Mouse (Mus musculus): ENCODE results near the gene Tomm7. TPM values are rescaled to one million over a fixed set of nuclear protein-coding genes. Genes with fewer than 3 reads are reported as not detected.
"Not testable (repeated sequence)": the region's sequence is repeated elsewhere in the genome, so short reads cannot be mapped to it uniquely, and the experiment has no call there.

The Tomm7 gene
- total RNA-seq (2021), result 100 to 1,000 TPM; 108 to 109 TPM

DNA sequence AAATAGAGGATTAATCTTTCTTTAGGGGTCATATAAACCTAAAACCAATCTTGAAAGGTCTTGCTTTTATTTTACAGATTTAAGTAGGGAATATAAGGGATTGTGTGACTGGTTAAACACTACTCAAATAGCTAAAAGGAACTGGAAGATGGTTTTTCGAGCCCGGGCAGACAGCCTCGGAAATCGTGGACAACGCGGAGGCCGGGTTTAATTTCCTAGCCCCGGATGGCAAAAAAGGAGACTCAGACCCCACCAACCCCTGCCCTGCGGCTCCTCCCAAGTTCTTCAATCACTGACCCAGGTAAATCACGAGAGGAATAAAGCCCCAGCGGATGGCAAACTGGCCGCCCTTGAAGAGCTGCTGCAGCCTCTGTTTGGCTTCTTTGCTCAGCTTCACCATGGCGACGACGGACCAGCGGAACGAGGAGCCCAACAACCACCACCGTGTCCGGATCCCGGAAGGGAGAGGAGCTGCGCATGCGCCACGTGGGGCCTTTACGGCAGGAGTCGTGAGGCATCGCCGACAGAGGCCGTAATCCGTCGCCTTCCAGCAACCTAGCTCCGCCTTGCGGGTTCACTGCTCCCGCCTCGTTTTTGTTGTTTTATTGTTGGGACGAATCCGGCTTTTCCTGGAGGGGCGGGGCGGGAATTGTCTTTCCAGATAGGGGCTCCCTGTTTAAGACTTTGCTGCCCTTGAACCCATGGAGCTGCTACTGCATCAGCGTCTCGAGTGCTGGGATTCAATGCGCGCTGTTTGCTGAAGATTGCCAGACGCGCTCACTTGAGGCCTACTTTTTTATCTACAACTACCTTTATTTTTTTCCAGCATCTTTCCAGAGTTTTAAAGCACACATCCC, at the start of gene Tomm7:
Tomm7 (minus strand) TSS at position 488 of the 857 bp plus-strand sequence.
- intact Hi-C loops (cut with DNase I), result no loop called here
- peak; percentile 98 for DNase-seq

GRCm38 (mm10) chr5:23893156-23893863, 49.3 kb upstream of the Tomm7 start:
- intact Hi-C loops (cut with DNase I), result loop anchor here (5.0 kb wide), 2 partner anchors 64 to 139 kb away; partner anchors contain the start of gene Fam126a
- DNase-seq, result no peak

DNA sequence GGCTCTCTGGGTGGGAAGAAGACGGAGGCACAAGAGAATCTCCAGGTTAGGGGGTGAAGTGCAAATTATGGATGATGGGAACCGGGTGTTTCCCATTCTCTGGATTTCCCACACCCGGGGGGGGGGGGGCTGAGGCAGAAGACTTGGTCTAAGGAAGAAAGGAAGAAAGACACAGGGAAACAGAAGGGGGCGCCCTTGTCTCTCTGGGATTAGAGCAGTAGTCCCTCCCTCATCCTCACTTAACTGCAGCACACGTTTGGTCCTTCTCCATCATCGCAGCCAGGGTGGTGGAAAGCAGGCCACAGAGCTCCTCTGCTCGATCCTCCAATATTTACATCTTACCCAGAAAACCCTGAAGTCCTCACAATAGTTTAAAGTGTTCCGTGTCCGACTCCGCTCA, 46.8 kb upstream of the Tomm7 start:
- DNase-seq, result peak; percentile 82 to 89
- intact Hi-C loops (cut with DNase I), result loop anchor here (1.0 to 5.0 kb wide), 3 partner anchors 67 to 187 kb away; partner anchors contain the start of gene Fam126a

GRCm38 (mm10) chr5:23889461-23889860, 45.5 kb upstream of the Tomm7 start:
- intact Hi-C loops (cut with DNase I), result loop anchor here (5.0 kb wide), 1 partner anchor 37 kb away; no protein-coding TSS in a partner anchor
- DNase-seq, result no peak

- peak in 1 of 2 experiments; percentile 22 for DNase-seq
- intact Hi-C loops (cut with DNase I), result loop anchor here (5.0 kb wide), 1 partner anchor 35 kb away; no protein-coding TSS in a partner anchor
Observed at GRCm38 (mm10) chr5:23887111-23887510, 43.1 kb upstream of the Tomm7 start.

GRCm38 (mm10) chr5:23874457-23874856, 30.5 kb upstream of the Tomm7 start:
- intact Hi-C loops (cut with DNase I), result no loop called here
- peak; percentile 57 to 66 for DNase-seq

GRCm38 (mm10) chr5:23872586-23872985, 28.6 kb upstream of the Tomm7 start:
- intact Hi-C loops (cut with DNase I), result no loop called here
- no peak for DNase-seq

DNA sequence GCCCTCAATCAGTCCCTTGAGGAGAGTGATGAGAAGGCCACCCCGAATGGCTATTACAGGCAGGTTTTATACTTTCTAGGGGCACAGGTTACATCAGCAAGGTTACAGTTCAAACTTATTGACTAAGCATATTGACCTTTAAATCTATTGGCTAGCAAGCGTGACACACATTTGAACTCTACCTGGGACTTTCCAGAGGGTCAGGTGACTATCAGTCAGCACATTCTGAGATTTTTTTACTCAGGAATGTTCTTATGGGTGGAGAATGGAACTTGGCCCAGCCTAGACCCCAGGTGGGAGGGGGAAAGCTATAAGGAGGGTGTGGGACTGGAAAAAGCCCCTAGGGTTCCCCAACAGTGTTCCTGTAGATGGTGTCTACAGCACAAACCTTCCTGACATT, 27.4 kb upstream of the Tomm7 start:
- DNase-seq; intact Hi-C loops (cut with DNase I): not testable (repeated sequence)

DNA sequence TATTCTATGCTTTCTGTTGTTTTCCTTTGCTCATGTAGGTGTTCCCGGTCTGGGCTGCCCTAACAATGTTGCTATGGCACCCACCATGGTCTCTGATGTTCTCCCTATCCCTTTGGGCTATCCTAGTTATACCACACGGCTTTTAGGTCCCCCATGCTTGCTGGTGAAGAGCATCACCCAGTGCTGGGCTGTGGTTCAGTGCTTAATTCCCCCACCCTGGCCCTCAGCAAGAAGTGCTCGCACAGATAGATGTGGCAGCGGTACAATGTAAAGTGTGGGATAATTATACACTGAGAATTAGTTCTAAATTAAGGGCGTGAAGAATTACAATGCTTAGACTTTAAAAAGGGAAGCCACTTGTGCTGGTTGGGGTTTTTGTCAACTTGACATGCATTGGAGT, 22.0 kb upstream of the Tomm7 start:
- DNase-seq, result no peak
- intact Hi-C loops (cut with DNase I), result no loop called here

GRCm38 (mm10) chr5:23864054-23864965, 20.3 kb upstream of the Tomm7 start:
- DNase-seq, result peak in 1 of 2 experiments; percentile 8
- intact Hi-C loops (cut with DNase I), result no loop called here

GRCm38 (mm10) chr5:23863166-23864053, 19.4 kb upstream of the Tomm7 start:
- intact Hi-C loops (cut with DNase I), result no loop called here
- peak; percentile 33 to 36 for DNase-seq

GRCm38 (mm10) chr5:23862291-23862690, 18.3 kb upstream of the Tomm7 start:
- peak; percentile 87 to 88 for DNase-seq
- intact Hi-C loops (cut with DNase I), result no loop called here

GRCm38 (mm10) chr5:23861721-23862120, 17.8 kb upstream of the Tomm7 start:
- no peak for DNase-seq
- intact Hi-C loops (cut with DNase I), result no loop called here

- intact Hi-C loops (cut with DNase I), result no loop called here
- no peak for DNase-seq
Observed at GRCm38 (mm10) chr5:23859896-23860295, 15.9 kb upstream of the Tomm7 start.

DNA sequence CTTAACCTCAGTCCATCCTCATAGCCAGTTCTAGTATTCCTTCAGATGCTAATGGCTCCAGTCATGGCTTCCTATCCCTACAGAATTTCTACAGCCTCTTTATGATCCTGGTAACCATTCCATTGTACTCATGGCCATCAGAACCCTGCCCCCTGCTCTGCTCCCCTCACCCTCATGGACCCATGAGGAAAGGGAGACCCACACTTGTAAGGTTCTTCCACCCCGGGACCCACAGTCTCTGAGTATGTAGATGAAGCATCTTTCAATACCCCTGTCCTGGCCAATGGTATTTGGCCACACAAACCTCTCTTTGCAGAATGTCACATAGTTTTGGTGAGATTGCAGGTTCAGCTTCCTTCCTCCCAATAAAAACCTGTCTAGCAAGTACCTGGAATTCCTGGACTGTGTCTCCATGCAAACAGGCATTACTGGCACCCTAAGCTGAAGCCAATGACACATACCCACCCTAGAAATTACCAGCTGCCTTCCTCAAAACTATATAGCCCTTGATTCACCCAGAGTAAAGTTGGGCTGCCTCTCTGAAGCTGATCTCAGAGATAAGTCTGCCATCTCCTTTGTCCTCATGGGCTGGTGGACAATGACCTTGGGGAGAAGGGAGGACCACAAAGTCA, 15.2 kb upstream of the Tomm7 start:
- intact Hi-C loops (cut with DNase I), result no loop called here
- DNase-seq, result no peak

GRCm38 (mm10) chr5:23858643-23859042, 14.7 kb upstream of the Tomm7 start:
- intact Hi-C loops (cut with DNase I), result no loop called here

GRCm38 (mm10) chr5:23858001-23858400, 14.0 kb upstream of the Tomm7 start:
- intact Hi-C loops (cut with DNase I), result no loop called here
- DNase-seq, result no peak

More at GRCm38 (mm10) chr5:23858643-23859042, 14.7 kb upstream of the Tomm7 start:
- peak; percentile 21 to 33 for DNase-seq

DNA sequence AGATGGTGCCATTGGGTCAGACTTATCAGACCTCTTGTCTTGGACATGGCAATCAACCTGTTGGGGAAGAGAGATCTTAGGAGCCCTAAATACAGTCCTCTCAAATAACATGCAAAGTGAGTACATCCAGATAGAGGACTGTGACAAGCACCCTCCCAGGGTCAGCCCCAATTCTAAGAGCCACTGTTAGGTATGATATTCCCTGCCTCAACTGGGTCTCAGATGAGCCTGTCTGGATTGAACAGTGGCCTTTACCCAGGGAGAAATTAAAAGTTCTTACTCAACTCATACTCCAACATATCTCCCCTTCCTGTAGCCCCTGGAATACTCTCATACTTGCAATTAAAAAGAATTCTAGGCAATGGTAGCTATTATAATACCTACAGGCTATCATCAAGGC, 13.2 kb upstream of the Tomm7 start:
- intact Hi-C loops (cut with DNase I), result no loop called here
- DNase-seq, result no peak

- intact Hi-C loops (cut with DNase I), result no loop called here
- DNase-seq, result no peak
Observed at GRCm38 (mm10) chr5:23856164-23856563, 12.2 kb upstream of the Tomm7 start.
